Mouse (Mus musculus): ENCODE results near the gene Slc22a21. TPM values are rescaled to one million over a fixed set of nuclear protein-coding genes. Genes with fewer than 3 reads are reported as not detected.
"Not testable (repeated sequence)": the region's sequence is repeated elsewhere in the genome, so short reads cannot be mapped to it uniquely, and the experiment has no call there.

Slc22a21 gene
- polyA plus RNA-seq, 1 experiment from 2014 or later, result 1.6 TPM

GRCm38 (mm10) chr11:53992264-53992663 is 12.1 kb upstream of the Slc22a21 start:
- Histone ChIP-seq H3K4me1 (replicated peaks) (no peaks in the 10 kb centered on the region), H3K27ac (no peak overlapping the region), H3K4me2 (no peak overlapping the region), H3K27me3 (no peaks in the 10 kb centered on the region), H3K36me3 (peaks cover 99% of the 10 kb centered on the region), H3K9me3 (replicated peaks) (no peaks in the 10 kb centered on the region), H3K4me3 (replicated peaks) (no peak overlapping the region), H3K9ac (no peak overlapping the region)
- DNase-seq (no peak), ATAC-seq (ENCODE audit: low read depth) (no peak)
- whole genome bisulfite sequencing (ENCODE audit: insufficient replicate concordance), result 79% methylated on average over 4 of the region's 4 CpGs

GRCm38 (mm10) chr11:53989232-53989631 is 9.1 kb upstream of the Slc22a21 start:
- Histone ChIP-seq H3K4me2 (no peak overlapping the region), H3K4me1 (replicated peaks) (no peaks in the 10 kb centered on the region), H3K9me3 (replicated peaks) (no peaks in the 10 kb centered on the region), H3K4me3 (replicated peaks) (no peak overlapping the region), H3K27ac (no peak overlapping the region), H3K9ac (no peak overlapping the region), H3K36me3 (peaks cover 98% of the 10 kb centered on the region), H3K27me3 (no peaks in the 10 kb centered on the region)
- no peak for DNase-seq
- 55% methylated on average over 1 of the region's 1 CpGs for WGBS (ENCODE audit: insufficient replicate concordance)
- no peak for ATAC-seq (ENCODE audit: low read depth)

GRCm38 (mm10) chr11:53988081-53988480 is 7.9 kb upstream of the Slc22a21 start:
- Histone ChIP-seq H3K4me1 (replicated peaks) (no peaks in the 10 kb centered on the region), H3K36me3 (peaks cover 98% of the 10 kb centered on the region), H3K27ac (no peak overlapping the region), H3K9ac (no peak overlapping the region), H3K9me3 (replicated peaks) (no peaks in the 10 kb centered on the region), H3K4me3 (replicated peaks) (no peak overlapping the region), H3K4me2 (no peak overlapping the region), H3K27me3 (no peaks in the 10 kb centered on the region)
- ATAC-seq (ENCODE audit: low read depth), result no peak
- DNase-seq, result no peak
- 77% methylated on average over 4 of the region's 4 CpGs for WGBS (ENCODE audit: insufficient replicate concordance)

- peaks cover 17% of the 10 kb centered on the region for H3K4me1 ChIP-seq (replicated peaks)
- ATAC-seq (ENCODE audit: low read depth) (no peak), DNase-seq (no peak)
- WGBS (ENCODE audit: insufficient replicate concordance), result 88% methylated on average over 4 of the region's 4 CpGs
- no peak overlapping the region for H3K9ac ChIP-seq
- peaks cover 5% of the 10 kb centered on the region; the same call in 1 of the 2 replicates for H3K27me3 ChIP-seq
- no peak overlapping the region for H3K4me3 ChIP-seq (replicated peaks)
- no peak overlapping the region for H3K4me2 ChIP-seq
- no peaks in the 10 kb centered on the region for H3K9me3 ChIP-seq (replicated peaks)
- no peak overlapping the region for H3K27ac ChIP-seq
- peaks cover 44% of the 10 kb centered on the region for H3K36me3 ChIP-seq
These were observed 1.3 kb upstream of the Slc22a21 start for GRCm38 (mm10) chr11:53981396-53981795.

- H3K27me3 ChIP-seq; ATAC-seq (ENCODE audit: low read depth); H3K27ac ChIP-seq; H3K9me3 ChIP-seq (replicated peaks); DNase-seq: not testable (repeated sequence)
- peak overlapping the region; percentile 72 for H3K9ac ChIP-seq
- WGBS (ENCODE audit: insufficient replicate concordance), result 1% methylated on average over 23 of the region's 23 CpGs
- peaks cover 17% of the 10 kb centered on the region for H3K4me1 ChIP-seq (replicated peaks)
- peaks cover 25% of the 10 kb centered on the region for H3K36me3 ChIP-seq
- peak overlapping the region; percentile 96 for H3K4me2 ChIP-seq
- H3K4me3 ChIP-seq (replicated peaks), result peak overlapping the region; percentile 67
These were observed 710 bp downstream of the Slc22a21 start for GRCm38 (mm10) chr11:53979456-53979787.

GRCm38 (mm10) chr11:53977672-53978071 is 2.5 kb downstream of the Slc22a21 start:
- H3K27ac ChIP-seq, result no peak overlapping the region
- H3K4me3 ChIP-seq (replicated peaks), result no peak overlapping the region
- no peaks in the 10 kb centered on the region for H3K9me3 ChIP-seq (replicated peaks)
- H3K4me2 ChIP-seq, result no peak overlapping the region
- ATAC-seq (ENCODE audit: low read depth), result no peak
- peaks cover 8% of the 10 kb centered on the region for H3K36me3 ChIP-seq
- DNase-seq, result no peak
- peaks cover 5% of the 10 kb centered on the region; the same call in 1 of the 2 replicates for H3K27me3 ChIP-seq
- WGBS (ENCODE audit: insufficient replicate concordance), result 60% methylated on average over 3 of the region's 3 CpGs
- no peak overlapping the region for H3K9ac ChIP-seq
- peaks cover 17% of the 10 kb centered on the region for H3K4me1 ChIP-seq (replicated peaks)

GRCm38 (mm10) chr11:53975559-53975958 is 4.6 kb downstream of the Slc22a21 start:
- H3K9ac ChIP-seq, result no peak overlapping the region
- H3K9me3 ChIP-seq (replicated peaks), result no peaks in the 10 kb centered on the region

GRCm38 (mm10) chr11:53958984-53959383 is 21.1 kb downstream of the Slc22a21 start:
- Histone ChIP-seq H3K27ac (no peak overlapping the region), H3K9me3 (replicated peaks) (no peaks in the 10 kb centered on the region), H3K4me3 (replicated peaks) (no peak overlapping the region), H3K9ac (no peak overlapping the region), H3K36me3 (no peaks in the 10 kb centered on the region), H3K27me3 (no peaks in the 10 kb centered on the region), H3K4me2 (no peak overlapping the region), H3K4me1 (replicated peaks) (no peaks in the 10 kb centered on the region)
- 46% methylated on average over 3 of the region's 3 CpGs for WGBS (ENCODE audit: insufficient replicate concordance)
- no peak for DNase-seq
- no peak for ATAC-seq (ENCODE audit: low read depth)

More at GRCm38 (mm10) chr11:53975559-53975958, 4.6 kb downstream of the Slc22a21 start:
- Histone ChIP-seq H3K4me1 (replicated peaks) (peaks cover 16% of the 10 kb centered on the region), H3K27me3 (peaks cover 5% of the 10 kb centered on the region; the same call in 1 of the 2 replicates), H3K27ac (no peak overlapping the region), H3K36me3 (0 out of 2 replicates have a peak, but pooled peaks cover 2% of the 10 kb centered on the region), H3K4me3 (replicated peaks) (no peak overlapping the region), H3K4me2 (no peak overlapping the region)
- ATAC-seq (ENCODE audit: low read depth) (no peak), DNase-seq (no peak)

GRCm38 (mm10) chr11:53958176-53958575 is 22.0 kb downstream of the Slc22a21 start:
- H3K4me1 ChIP-seq (replicated peaks); H3K27ac ChIP-seq; H3K36me3 ChIP-seq; H3K9ac ChIP-seq; DNase-seq; H3K9me3 ChIP-seq (replicated peaks); H3K4me3 ChIP-seq (replicated peaks); ATAC-seq (ENCODE audit: low read depth); H3K4me2 ChIP-seq; H3K27me3 ChIP-seq: not testable (repeated sequence)
- 42% methylated on average over 4 of the region's 4 CpGs for WGBS (ENCODE audit: insufficient replicate concordance)

- no peak overlapping the region for H3K4me2 ChIP-seq
- WGBS (ENCODE audit: insufficient replicate concordance), result 52% methylated on average over 1 of the region's 1 CpGs
- H3K27ac ChIP-seq, result no peak overlapping the region
- no peak overlapping the region for H3K9ac ChIP-seq
- no peaks in the 10 kb centered on the region for H3K4me1 ChIP-seq (replicated peaks)
- H3K4me3 ChIP-seq (replicated peaks), result no peak overlapping the region
- no peaks in the 10 kb centered on the region for H3K9me3 ChIP-seq (replicated peaks)
- no peak for DNase-seq
- ATAC-seq (ENCODE audit: low read depth), result no peak
- H3K27me3 ChIP-seq, result no peaks in the 10 kb centered on the region
- no peaks in the 10 kb centered on the region for H3K36me3 ChIP-seq
These were observed 23.5 kb downstream of the Slc22a21 start for GRCm38 (mm10) chr11:53956636-53957035.

- 72% methylated on average over 3 of the region's 3 CpGs for WGBS (ENCODE audit: insufficient replicate concordance)
- H3K9me3 ChIP-seq (replicated peaks), result no peaks in the 10 kb centered on the region
- H3K9ac ChIP-seq, result no peak overlapping the region
- no peak for ATAC-seq (ENCODE audit: low read depth)
- no peak overlapping the region for H3K27ac ChIP-seq
- H3K27me3 ChIP-seq, result no peaks in the 10 kb centered on the region
- H3K4me1 ChIP-seq (replicated peaks), result no peaks in the 10 kb centered on the region
- no peak overlapping the region for H3K4me3 ChIP-seq (replicated peaks)
- no peak overlapping the region for H3K4me2 ChIP-seq
- no peak for DNase-seq
- no peaks in the 10 kb centered on the region; the same call in 1 of the 2 replicates for H3K36me3 ChIP-seq
These were observed 25.5 kb downstream of the Slc22a21 start for GRCm38 (mm10) chr11:53954653-53955052.

- DNase-seq; H3K36me3 ChIP-seq; H3K27me3 ChIP-seq; H3K9ac ChIP-seq; H3K4me1 ChIP-seq (replicated peaks); H3K27ac ChIP-seq; H3K4me2 ChIP-seq; ATAC-seq (ENCODE audit: low read depth); H3K9me3 ChIP-seq (replicated peaks); H3K4me3 ChIP-seq (replicated peaks): not testable (repeated sequence)
- WGBS (ENCODE audit: insufficient replicate concordance), result 83% methylated on average over 1 of the region's 3 CpGs
These were observed 30.0 kb downstream of the Slc22a21 start for GRCm38 (mm10) chr11:53950133-53950532.
